In the genomic region with DNA sequence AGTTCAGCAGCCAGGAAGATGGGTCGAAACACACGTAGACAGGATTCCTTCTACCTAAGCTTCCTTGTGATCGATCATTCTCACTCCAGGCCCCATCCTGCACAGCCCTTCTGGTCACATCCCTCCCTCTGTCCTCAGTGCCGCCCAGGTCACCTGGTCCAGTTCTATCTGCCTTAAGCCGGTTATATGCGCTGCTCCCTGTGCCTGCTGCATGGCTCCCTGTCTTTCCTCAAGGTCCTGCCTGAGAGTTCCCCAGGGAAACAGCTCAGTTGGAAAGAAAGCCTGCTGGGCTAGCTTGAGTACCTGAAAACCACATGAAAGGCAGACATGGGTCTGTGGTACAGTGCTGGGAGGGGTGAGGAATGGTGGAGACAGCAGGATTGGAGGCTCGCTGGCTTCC, we compare ENCODE assay signal across 22 mouse cellular contexts.
"Had no signal": no experiment of that assay in that cellular context is flagged by ENCODE, and none has a peak within 500 bp of the region (broad histone marks: within the 10 kb centered on the region; RNA-seq: fewer than 3 reads in every experiment).

No protein-coding gene starts in this region.

- H3K4me2 ChIP-seq: lung, embryonic 15.5 days; midbrain, embryonic 12.5 days; neural tube, embryonic 13.5 days; neural tube, embryonic 15.5 days had no signal

- H3K4me1 ChIP-seq: megakaryocyte, embryonic 14.5 days had no signal

- H3K4me3 ChIP-seq: lung, embryonic 15.5 days; megakaryocyte, embryonic 14.5 days; midbrain, embryonic 10.5 days; midbrain, embryonic 12.5 days; myocyte; neural tube, embryonic 13.5 days; neural tube, embryonic 15.5 days had no signal

- H3K9ac ChIP-seq: lung, embryonic 15.5 days; midbrain, embryonic 12.5 days; neural tube, embryonic 13.5 days; neural tube, embryonic 15.5 days had no signal

- H3K36me3 ChIP-seq: lung, embryonic 15.5 days; midbrain, embryonic 10.5 days; midbrain, embryonic 12.5 days; neural tube, embryonic 13.5 days; neural tube, embryonic 15.5 days had no signal

- ATAC-seq: lung, postnatal 0 days; midbrain, embryonic 16.5 days had no signal

- H3K9me3 ChIP-seq: lung, embryonic 15.5 days; megakaryocyte, embryonic 14.5 days; midbrain, embryonic 10.5 days; midbrain, embryonic 12.5 days; neural tube, embryonic 13.5 days; neural tube, embryonic 15.5 days had no signal

- H3K27me3 ChIP-seq: lung, embryonic 15.5 days; neural tube, embryonic 13.5 days; neural tube, embryonic 15.5 days had no signal

- H3K27ac ChIP-seq: lung, embryonic 15.5 days; macrophage; midbrain, embryonic 10.5 days; midbrain, embryonic 12.5 days; neural tube, embryonic 13.5 days; neural tube, embryonic 15.5 days had no signal

- DNase-seq: lung, adult 2 months; lung, postnatal 14 days; lung, postnatal 36 days; midbrain, embryonic 14.5 days; retina, postnatal 1 day; right cerebral cortex, adult 18-20 months; right cerebral cortex, postnatal 25 days; right cerebral cortex, postnatal 4 days; spleen, adult 18-20 months; thymus, adult 18-20 months; thymus, postnatal 14 days; thymus, postnatal 36 days had no signal
